Mouse (Mus musculus) cortical plate, adult 2 months (tissue): ENCODE results near the gene Dppa4. TPM values are rescaled to one million over a fixed set of nuclear protein-coding genes. Genes with fewer than 3 reads are reported as not detected.

ENCODE experiments used
- H3K27ac ChIP-seq: fragments of 200-500 bp; 2 replicates; pipeline ENCODE4 v1.5.1; 2012; ENCODE audit warnings: low read length, control low read depth, inconsistent platforms; ENCODE audit not compliant: insufficient read depth
- H3K4me1 ChIP-seq: fragments of 200-500 bp; 2 replicates; pipeline ENCODE4 v1.6.1; 2011; ENCODE audit warnings: low read length; ENCODE audit not compliant: control insufficient read depth, insufficient read depth
- H3K4me3 ChIP-seq: fragments of 200-500 bp; 2 replicates; pipeline ENCODE4 v1.5.1; 2011; ENCODE audit warnings: mild to moderate bottlenecking, low read length, control low read depth; ENCODE audit not compliant: insufficient read depth
- CTCF ChIP-seq: fragments of 200-500 bp; IDR thresholded peaks from 2 replicates; pipeline ENCODE4 v1.5.1; 2011; ENCODE audit warnings: mild to moderate bottlenecking, control low read depth, low read length; ENCODE audit not compliant: insufficient read depth; ENCODE audit errors: extremely low read depth
- POLR2A ChIP-seq: fragments of 200-500 bp; IDR thresholded peaks from 2 replicates; pipeline ENCODE4 v1.6.1; 2011; ENCODE audit warnings: mild to moderate bottlenecking, low read length, control low read depth; ENCODE audit not compliant: insufficient read depth; ENCODE audit errors: extremely low read depth
- polyA plus RNA-seq: library from polyadenylated mRNA; depleted of rRNA; stranded (reverse); fragments of >200 nt; gene quantifications from 2 replicates; pipeline ENCODE4 v1.2.3, GENCODE M21; 2012; rRNA removed

The Dppa4 gene
- polyA plus RNA-seq, 1 experiment: not detected

DNA sequence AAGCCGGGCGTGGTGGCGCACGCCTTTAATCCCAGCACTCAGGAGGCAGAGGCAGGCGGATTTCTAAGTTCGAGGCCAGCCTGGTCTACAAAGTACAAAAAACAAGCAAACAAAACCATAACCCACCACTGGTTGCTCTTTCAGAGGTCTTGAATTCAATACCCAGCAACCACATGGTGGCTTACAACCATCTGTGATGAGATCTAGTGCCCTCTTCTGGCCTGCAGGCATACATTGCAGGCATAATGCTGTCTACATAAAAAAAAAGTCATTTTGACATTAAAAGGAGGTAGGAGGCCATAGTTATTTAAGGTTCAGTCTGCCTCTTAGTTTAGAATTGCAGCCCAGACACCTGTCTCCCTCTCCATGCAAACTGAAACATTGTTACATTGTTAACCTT, 37.2 kb downstream of the Dppa4 start:
- Histone ChIP-seq H3K4me3 (no peak overlapping the region), H3K27ac (no peak overlapping the region), H3K4me1 (no peaks in the 10 kb centered on the region)
- no peak for TF ChIP-seq POLR2A
- TF ChIP-seq CTCF: 0 out of 2 replicates have a peak, but pooled peaks have one; percentile 5

DNA sequence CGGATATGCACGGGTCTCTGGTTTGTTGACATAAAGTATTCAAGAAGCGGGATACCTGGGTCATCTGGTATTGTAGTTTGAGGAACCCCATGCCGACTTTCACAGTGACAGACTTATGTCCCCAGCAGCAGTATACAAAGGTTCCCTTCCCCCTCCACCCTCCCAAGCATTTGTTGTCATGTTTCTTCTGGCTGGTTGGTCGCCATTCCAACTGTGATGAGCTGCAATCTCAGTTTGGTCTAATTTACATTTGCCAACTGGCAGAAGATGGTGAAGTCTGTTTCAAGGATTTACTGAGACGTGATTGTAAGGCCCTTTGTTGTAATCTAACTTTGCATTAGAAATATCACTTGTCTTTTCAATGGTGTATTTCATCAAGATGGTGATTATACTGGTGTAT, 39.6 kb downstream of the Dppa4 start:
- no peaks in the 10 kb centered on the region for H3K4me1 ChIP-seq
- no peak overlapping the region for H3K27ac ChIP-seq
- no peak overlapping the region for H3K4me3 ChIP-seq
- TF ChIP-seq CTCF: no peak
- no peak for TF ChIP-seq POLR2A

DNA sequence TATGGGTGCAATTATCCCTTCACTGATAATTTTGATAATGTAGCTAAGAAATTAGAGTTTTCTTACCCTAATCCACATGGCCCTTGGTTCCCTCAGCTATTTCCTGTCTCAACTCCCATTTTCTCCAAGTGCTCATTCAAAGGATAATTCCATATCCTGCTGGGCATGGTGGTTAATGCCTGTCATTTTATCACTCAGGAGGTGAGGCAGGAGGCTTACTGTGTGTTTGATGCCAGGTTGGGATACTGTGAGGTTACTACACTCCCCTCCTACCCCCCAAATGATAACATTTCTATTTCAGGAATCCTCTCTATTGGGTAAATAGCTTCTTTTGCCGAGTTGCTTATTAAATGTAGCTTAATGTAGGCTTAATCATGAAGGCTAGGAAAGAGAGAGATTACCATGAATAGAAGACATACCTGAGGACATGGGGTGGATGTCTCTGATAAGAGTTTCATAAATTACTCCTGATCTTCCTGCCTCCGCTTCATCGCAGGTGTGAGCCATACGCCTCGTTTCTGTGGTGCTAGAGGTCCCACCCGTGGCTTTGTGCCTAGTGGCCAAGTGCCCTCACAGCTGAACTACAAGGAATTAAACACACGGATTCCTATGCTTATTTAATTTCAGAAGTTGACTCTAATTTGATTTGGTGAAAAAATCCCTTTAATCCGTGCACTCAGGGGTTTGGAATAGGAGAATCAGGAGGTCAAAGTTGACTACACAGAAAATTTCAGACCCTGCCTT, 40.2 kb downstream of the Dppa4 start:
- Histone ChIP-seq H3K4me1 (no peaks in the 10 kb centered on the region), H3K27ac (no peak overlapping the region), H3K4me3 (no peak overlapping the region)
- TF ChIP-seq POLR2A (no peak), CTCF (no peak)

- Histone ChIP-seq H3K4me1 (no peaks in the 10 kb centered on the region), H3K27ac (no peak overlapping the region), H3K4me3 (no peak overlapping the region)
- TF ChIP-seq CTCF: no peak
- TF ChIP-seq POLR2A: no peak
Observed at GRCm38 (mm10) chr16:48326903-48327302, 43.4 kb downstream of the Dppa4 start.

- TF ChIP-seq POLR2A (no peak), CTCF (no peak)
- no peak overlapping the region for H3K27ac ChIP-seq
- no peaks in the 10 kb centered on the region for H3K4me1 ChIP-seq
- H3K4me3 ChIP-seq: no peak overlapping the region
Observed at GRCm38 (mm10) chr16:48328420-48328819, 44.9 kb downstream of the Dppa4 start.

GRCm38 (mm10) chr16:48331822-48332221, 48.3 kb downstream of the Dppa4 start:
- Histone ChIP-seq H3K27ac (no peak overlapping the region), H3K4me3 (no peak overlapping the region), H3K4me1 (no peaks in the 10 kb centered on the region)
- no peak for TF ChIP-seq CTCF
- TF ChIP-seq POLR2A: no peak

DNA sequence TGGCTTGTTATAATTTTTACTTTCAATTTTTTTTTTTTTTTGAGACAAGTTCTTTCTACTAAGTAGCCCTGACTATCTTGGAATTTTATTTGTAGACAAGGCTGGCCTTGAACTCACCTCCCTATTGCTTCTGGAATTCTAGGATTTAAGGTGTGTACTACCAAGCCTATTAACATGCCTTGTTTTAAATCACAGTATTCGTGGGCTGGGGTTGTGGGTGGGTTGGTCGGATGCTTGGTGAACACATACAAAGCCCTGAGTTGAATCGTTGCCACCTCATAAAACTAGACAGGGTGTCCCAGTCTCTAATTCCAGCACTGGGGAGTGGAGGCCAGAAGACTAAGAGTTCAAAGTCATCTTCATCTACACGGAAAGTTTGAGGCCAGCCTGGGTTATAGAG, 51.8 kb downstream of the Dppa4 start:
- TF ChIP-seq CTCF: no peak
- TF ChIP-seq POLR2A: no peak
- Histone ChIP-seq H3K4me3 (no peak overlapping the region), H3K27ac (no peak overlapping the region), H3K4me1 (no peaks in the 10 kb centered on the region)

Other genes with a start within 250 kb of the Dppa4 start
- not detected in 2 replicates for gene Dppa2, start 20.2 kb downstream of the Dppa4 start, polyA plus RNA-seq
- not detected in 2 replicates for gene Gm5485, start 128.7 kb downstream of the Dppa4 start, polyA plus RNA-seq
- gene Morc1, start 147.5 kb downstream of the Dppa4 start, polyA plus RNA-seq: 0.04 TPM in 1 of 2 replicates, not detected in the other